Mouse (Mus musculus) forebrain, embryonic 13.5 days (tissue): ENCODE measurements at regions not wholly inside any gene's neighbourhood (a gene's known extent, or its start where the extent isn't known, plus 50 kb on each side); places are given as distances from the start of the nearest gene placed in this dataset.

Experiments used
- ATAC-seq: fragments of 200-750 bp; cut with Nextera tagmentation; 2 replicates; pipeline ENCODE4 v1.8.0; 2017
- H3K27ac ChIP-seq: fragments of 300-500 bp; sonication (generic); 2 replicates; pipeline ENCODE4 v1.5.1; 2015; ENCODE audit warnings: inconsistent platforms, mild to moderate bottlenecking, moderate library complexity
- H3K27me3 ChIP-seq: fragments of 300-500 bp; sonication (generic); 2 replicates; pipeline ENCODE4 v1.6.1; 2015; ENCODE audit warnings: mild to moderate bottlenecking, inconsistent platforms
- H3K36me3 ChIP-seq: fragments of 300-500 bp; sonication (generic); 2 replicates; pipeline ENCODE4 v1.6.1; 2015; ENCODE audit warnings: mild to moderate bottlenecking, inconsistent platforms; ENCODE audit not compliant: poor library complexity, severe bottlenecking
- H3K4me1 ChIP-seq: fragments of 300-500 bp; sonication (generic); 2 replicates; pipeline ENCODE4 v1.6.1; 2015; ENCODE audit warnings: inconsistent platforms
- H3K4me2 ChIP-seq: fragments of 300-500 bp; sonication (generic); 2 replicates; pipeline ENCODE4 v1.6.1; 2015; ENCODE audit warnings: inconsistent platforms, mild to moderate bottlenecking, moderate library complexity
- H3K4me3 ChIP-seq: fragments of 300-500 bp; sonication (generic); 2 replicates; pipeline ENCODE4 v1.5.1; 2015; ENCODE audit warnings: mild to moderate bottlenecking, inconsistent platforms
- H3K9ac ChIP-seq: fragments of 300-500 bp; sonication (generic); 2 replicates; pipeline ENCODE4 v1.6.1; 2015; ENCODE audit warnings: mild to moderate bottlenecking, inconsistent platforms
- H3K9me3 ChIP-seq: fragments of 300-500 bp; sonication (generic); replicated peaks from 2 replicates; pipeline ENCODE4 v1.6.1; 2016; ENCODE audit warnings: inconsistent platforms
- WGBS: fragments of 180-500 bp; shearing (Covaris S2); methylation state at CpG from one replicate; pipeline ENCODE4 v1.1.7; 2015; 5-methylcytosine and 5-hydroxymethylcytosine counted together

- Histone ChIP-seq H3K4me3 (no peak overlapping the region), H3K4me1 (no peaks in the 10 kb centered on the region), H3K4me2 (no peak overlapping the region), H3K27me3 (no peaks in the 10 kb centered on the region), H3K9me3 (no peaks in the 10 kb centered on the region), H3K27ac (no peak overlapping the region), H3K36me3 (no peaks in the 10 kb centered on the region), H3K9ac (no peak overlapping the region)
- WGBS, result 89% methylated on average over 4 of the region's 4 CpGs
- ATAC-seq, result no peak
Observed at GRCm38 (mm10) chr2:129960364-129960763, 51.8 kb upstream of the Tgm3 start.

GRCm38 (mm10) chr2:129961522-129961921 lies 50.6 kb upstream of the Tgm3 start:
- Histone ChIP-seq H3K27ac (no peak overlapping the region), H3K9ac (no peak overlapping the region), H3K4me3 (no peak overlapping the region), H3K4me2 (no peak overlapping the region), H3K9me3 (no peaks in the 10 kb centered on the region), H3K27me3 (no peaks in the 10 kb centered on the region), H3K36me3 (no peaks in the 10 kb centered on the region), H3K4me1 (no peaks in the 10 kb centered on the region)
- ATAC-seq, result no peak
- 71% methylated on average over 5 of the region's 5 CpGs for WGBS
